Mouse (Mus musculus): ENCODE measurements around the gene Tmem164. TPM values are rescaled to one million over a fixed set of nuclear protein-coding genes. Genes with fewer than 3 reads are reported as not detected.
A peak's percentile ranks its signal among the peaks of the same experiment; 100 is the strongest.

Gene Tmem164
- polyA plus RNA-seq, 1 experiment from 2014 or later = 29.9 TPM

DNA sequence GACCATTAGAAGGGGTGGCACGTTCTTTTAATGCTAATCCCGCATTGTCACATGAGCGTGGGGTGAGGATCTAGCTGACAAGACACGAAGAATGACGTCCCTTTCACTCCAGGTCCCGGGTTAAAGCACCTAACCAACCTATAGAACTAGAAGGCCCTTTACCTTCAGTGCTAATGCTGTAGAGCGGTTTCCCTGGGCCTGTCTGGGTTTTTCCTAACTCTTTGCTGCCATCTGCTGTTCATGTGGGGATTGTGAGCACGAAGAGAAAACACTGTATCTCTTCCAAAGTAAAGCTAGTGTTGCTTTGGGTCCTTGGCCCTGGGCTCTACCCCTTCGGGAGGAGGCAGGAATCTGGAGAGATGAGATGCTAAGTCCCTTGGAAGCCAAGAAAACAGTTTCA is 127.2 kb downstream of the Tmem164 start:
- H3K4me2 ChIP-seq (replicated peaks; ENCODE audit: low read depth) = no peak overlapping the region
- no peak overlapping the region for H3K27ac ChIP-seq (replicated peaks)
- H3K27me3 ChIP-seq (ENCODE audit: control insufficient read depth, insufficient read depth, low read length) = no peaks in the 10 kb centered on the region
- ATAC-seq (ENCODE audit: low FRiP score, low TSS enrichment) (0 out of 2 replicates have a peak, but pooled peaks have one; percentile 24), DNase-seq (ENCODE audit: low spot score) (peak; percentile 41)
- no peaks in the 10 kb centered on the region for H3K36me3 ChIP-seq (ENCODE audit: control insufficient read depth, insufficient read depth, low read length)
- no peak overlapping the region for H3K4me3 ChIP-seq (ENCODE audit: low read depth, low read length)
- 40% methylated on average over 9 of the region's 9 CpGs for WGBS
- no peak overlapping the region for H3K9ac ChIP-seq (ENCODE audit: low read length)
- H3K4me1 ChIP-seq (replicated peaks; ENCODE audit: control insufficient read depth, insufficient read depth) = no peaks in the 10 kb centered on the region
- TF ChIP-seq EP300 (optimal IDR thresholded peaks at IDR 0.05) (no peak), CTCF (IDR thresholded peaks at IDR 0.05; ENCODE audit: low read depth) (peak; percentile 78)
- H3K9me3 ChIP-seq (ENCODE audit: control insufficient read depth, low read length) = no peaks in the 10 kb centered on the region

DNA sequence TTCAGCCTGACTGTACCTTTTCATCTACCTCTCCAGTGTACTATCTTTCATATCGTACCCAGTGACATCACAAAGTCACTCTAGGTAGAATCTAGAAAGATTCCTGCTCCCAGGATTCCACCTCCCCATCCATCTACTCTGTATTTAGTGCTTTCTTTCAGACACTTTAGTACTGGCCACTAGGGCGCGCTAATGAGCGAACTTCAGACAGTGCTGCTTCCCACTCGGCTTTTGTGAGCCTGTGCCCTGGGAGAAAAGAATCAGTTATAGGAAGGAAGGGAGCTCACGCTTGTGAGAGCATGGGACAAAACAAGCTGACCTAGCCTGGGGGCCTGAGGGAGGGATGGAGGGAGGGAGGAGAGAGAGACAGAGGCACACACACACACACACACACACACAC is 131.9 kb downstream of the Tmem164 start:
- peak; percentile 53 for DNase-seq (ENCODE audit: low spot score)
- ATAC-seq (ENCODE audit: low FRiP score, low TSS enrichment) = 0 out of 2 replicates have a peak, but pooled peaks have one; percentile 51

DNA sequence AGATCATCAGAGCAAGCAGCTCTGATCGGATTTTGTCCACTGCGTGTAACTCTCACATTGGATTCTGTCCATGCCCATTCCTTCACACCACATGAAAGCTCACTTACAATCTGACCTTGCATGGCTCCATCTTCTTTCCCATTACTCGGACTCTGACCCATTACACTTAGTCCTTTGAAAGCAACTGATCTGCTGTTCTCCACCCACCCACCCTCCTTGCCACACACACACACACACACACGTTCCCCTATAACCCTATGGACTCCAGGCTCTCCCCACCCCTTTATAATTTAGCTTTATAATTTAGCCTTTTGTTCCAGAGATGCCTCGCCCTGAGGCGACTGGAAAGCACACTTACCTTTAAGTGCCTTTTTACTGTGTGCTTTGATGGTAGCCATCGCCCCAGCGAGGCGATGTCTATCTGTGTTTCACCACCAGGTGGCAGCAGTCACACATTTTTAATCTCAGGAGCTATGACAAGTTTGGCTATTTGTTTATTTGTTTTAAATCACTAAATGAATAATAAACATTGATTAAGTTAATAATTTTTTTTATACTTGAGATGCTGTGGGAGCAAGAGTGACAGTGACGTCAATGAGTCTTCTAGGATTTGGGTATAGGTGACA is 137.0 kb downstream of the Tmem164 start:
- DNase-seq (ENCODE audit: low spot score) (peak; percentile 30), ATAC-seq (ENCODE audit: low FRiP score, low TSS enrichment) (no peak)
- no peaks in the 10 kb centered on the region for H3K36me3 ChIP-seq (ENCODE audit: control insufficient read depth, insufficient read depth, low read length)
- WGBS = 42% methylated on average over 10 of the region's 10 CpGs
- no peaks in the 10 kb centered on the region; the same call in 1 of the 2 replicates for H3K27me3 ChIP-seq (ENCODE audit: control insufficient read depth, insufficient read depth, low read length)
- TF ChIP-seq CTCF (IDR thresholded peaks at IDR 0.05; ENCODE audit: low read depth) (peak; percentile 76), EP300 (optimal IDR thresholded peaks at IDR 0.05) (no peak)
- H3K9ac ChIP-seq (ENCODE audit: low read length) = no peak overlapping the region
- H3K4me3 ChIP-seq (ENCODE audit: low read depth, low read length) = no peak overlapping the region
- H3K9me3 ChIP-seq (ENCODE audit: control insufficient read depth, low read length) = no peaks in the 10 kb centered on the region
- H3K4me2 ChIP-seq (replicated peaks; ENCODE audit: low read depth) = no peak overlapping the region
- no peak overlapping the region for H3K27ac ChIP-seq (replicated peaks)
- no peaks in the 10 kb centered on the region for H3K4me1 ChIP-seq (replicated peaks; ENCODE audit: control insufficient read depth, insufficient read depth)

More for the DNA sequence above, 131.9 kb downstream of the Tmem164 start:
- Histone ChIP-seq H3K9ac (ENCODE audit: low read length) (no peak overlapping the region), H3K9me3 (ENCODE audit: control insufficient read depth, low read length) (no peaks in the 10 kb centered on the region), H3K27ac (replicated peaks) (no peak overlapping the region), H3K36me3 (ENCODE audit: control insufficient read depth, insufficient read depth, low read length) (no peaks in the 10 kb centered on the region), H3K27me3 (ENCODE audit: control insufficient read depth, insufficient read depth, low read length) (no peaks in the 10 kb centered on the region), H3K4me2 (replicated peaks; ENCODE audit: low read depth) (no peak overlapping the region), H3K4me1 (replicated peaks; ENCODE audit: control insufficient read depth, insufficient read depth) (no peaks in the 10 kb centered on the region), H3K4me3 (ENCODE audit: low read depth, low read length) (no peak overlapping the region)
- WGBS = 23% methylated on average over 6 of the region's 6 CpGs
- TF ChIP-seq CTCF (IDR thresholded peaks at IDR 0.05; ENCODE audit: low read depth) (peak; percentile 75), EP300 (optimal IDR thresholded peaks at IDR 0.05) (no peak)

DNA sequence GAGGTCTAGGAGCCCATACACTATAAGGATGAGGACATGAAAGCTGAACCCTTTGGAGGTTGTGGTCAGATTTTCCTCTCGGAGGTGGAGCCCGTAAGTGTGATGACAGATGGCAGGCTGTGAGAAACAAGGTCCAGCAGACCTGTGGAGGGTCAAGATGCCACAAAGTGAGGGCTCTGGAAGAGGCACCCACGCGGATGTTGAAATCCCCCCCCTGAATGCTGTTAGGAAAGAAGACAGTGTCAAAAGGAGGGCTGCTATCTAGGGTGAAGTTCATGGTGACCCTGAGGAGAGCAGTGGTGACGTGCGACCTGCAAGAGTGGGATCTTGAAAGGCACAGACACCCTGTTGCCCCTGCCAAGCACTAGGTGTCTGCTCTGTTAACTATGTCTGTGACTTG is 140.0 kb downstream of the Tmem164 start:
- DNase-seq (ENCODE audit: low spot score) (no peak), ATAC-seq (ENCODE audit: low FRiP score, low TSS enrichment) (no peak)
- no peaks in the 10 kb centered on the region; the same call in 1 of the 2 replicates for H3K27me3 ChIP-seq (ENCODE audit: control insufficient read depth, insufficient read depth, low read length)
- no peaks in the 10 kb centered on the region for H3K9me3 ChIP-seq (ENCODE audit: control insufficient read depth, low read length)
- H3K9ac ChIP-seq (ENCODE audit: low read length) = no peak overlapping the region
- H3K27ac ChIP-seq (replicated peaks) = no peak overlapping the region
- H3K4me1 ChIP-seq (replicated peaks; ENCODE audit: control insufficient read depth, insufficient read depth) = no peaks in the 10 kb centered on the region
- H3K4me2 ChIP-seq (replicated peaks; ENCODE audit: low read depth) = no peak overlapping the region
- H3K4me3 ChIP-seq (ENCODE audit: low read depth, low read length) = no peak overlapping the region
- no peaks in the 10 kb centered on the region for H3K36me3 ChIP-seq (ENCODE audit: control insufficient read depth, insufficient read depth, low read length)
- WGBS = 79% methylated on average over 6 of the region's 6 CpGs
- TF ChIP-seq CTCF (IDR thresholded peaks at IDR 0.05; ENCODE audit: low read depth) (no peak), EP300 (optimal IDR thresholded peaks at IDR 0.05) (no peak)

DNA sequence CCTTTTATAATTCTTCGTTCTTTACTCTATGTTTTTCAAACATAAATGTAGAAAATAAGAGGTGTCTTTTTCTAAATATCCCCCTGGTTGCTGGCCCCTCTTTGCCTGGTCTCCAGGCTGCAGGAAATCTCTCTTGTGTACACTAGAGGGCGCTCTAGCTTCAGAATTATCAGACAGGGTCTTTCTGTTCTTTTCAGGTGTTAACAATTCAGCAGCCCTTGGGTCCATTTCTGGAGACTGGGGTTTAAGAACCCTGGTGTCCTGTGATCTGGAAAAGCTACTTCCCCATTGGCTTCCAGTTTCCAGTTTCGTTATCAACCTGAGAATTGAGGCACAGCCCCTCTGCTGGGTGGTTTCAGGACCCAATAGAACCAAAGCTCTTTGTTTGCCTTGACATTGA is 140.6 kb downstream of the Tmem164 start:
- H3K4me1 ChIP-seq (replicated peaks; ENCODE audit: control insufficient read depth, insufficient read depth) = no peaks in the 10 kb centered on the region
- H3K9me3 ChIP-seq (ENCODE audit: control insufficient read depth, low read length) = no peaks in the 10 kb centered on the region
- WGBS = 34% methylated on average over 3 of the region's 3 CpGs
- H3K4me2 ChIP-seq (replicated peaks; ENCODE audit: low read depth) = no peak overlapping the region
- TF ChIP-seq EP300 (optimal IDR thresholded peaks at IDR 0.05) = no peak
- peak; percentile 72 for TF ChIP-seq CTCF (IDR thresholded peaks at IDR 0.05; ENCODE audit: low read depth)
- no peaks in the 10 kb centered on the region for H3K36me3 ChIP-seq (ENCODE audit: control insufficient read depth, insufficient read depth, low read length)
- no peak overlapping the region for H3K27ac ChIP-seq (replicated peaks)
- H3K27me3 ChIP-seq (ENCODE audit: control insufficient read depth, insufficient read depth, low read length) = no peaks in the 10 kb centered on the region; the same call in 1 of the 2 replicates
- no peak overlapping the region for H3K4me3 ChIP-seq (ENCODE audit: low read depth, low read length)
- ATAC-seq (ENCODE audit: low FRiP score, low TSS enrichment) (no peak), DNase-seq (ENCODE audit: low spot score) (no peak)
- H3K9ac ChIP-seq (ENCODE audit: low read length) = no peak overlapping the region

DNA sequence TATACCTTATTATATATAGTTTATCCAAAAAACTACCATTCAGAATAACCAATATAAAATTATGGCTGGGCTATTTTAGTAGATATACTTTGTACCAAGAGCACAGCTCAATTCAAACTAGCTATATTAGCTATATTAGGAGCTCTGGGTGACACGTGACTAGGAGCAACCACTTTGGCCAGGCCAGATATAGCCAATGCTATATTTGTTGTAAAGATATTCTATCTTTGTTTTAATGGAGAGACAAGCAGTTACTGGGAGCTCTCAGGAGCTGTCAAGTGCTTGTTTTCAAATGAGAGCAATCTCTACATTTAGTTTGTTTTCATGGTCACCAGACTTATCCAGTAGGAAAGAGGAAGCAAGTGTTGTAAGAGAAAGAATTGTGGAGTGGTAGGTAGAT is 144.1 kb downstream of the Tmem164 start:
- TF ChIP-seq EP300 (optimal IDR thresholded peaks at IDR 0.05) (no peak), CTCF (IDR thresholded peaks at IDR 0.05; ENCODE audit: low read depth) (no peak)
- Histone ChIP-seq H3K27me3 (ENCODE audit: control insufficient read depth, insufficient read depth, low read length) (no peaks in the 10 kb centered on the region), H3K36me3 (ENCODE audit: control insufficient read depth, insufficient read depth, low read length) (no peaks in the 10 kb centered on the region), H3K4me1 (replicated peaks; ENCODE audit: control insufficient read depth, insufficient read depth) (no peaks in the 10 kb centered on the region), H3K9me3 (ENCODE audit: control insufficient read depth, low read length) (no peaks in the 10 kb centered on the region), H3K4me3 (ENCODE audit: low read depth, low read length) (no peak overlapping the region), H3K27ac (replicated peaks) (no peak overlapping the region), H3K9ac (ENCODE audit: low read length) (no peak overlapping the region), H3K4me2 (replicated peaks; ENCODE audit: low read depth) (no peak overlapping the region)
- no peak for ATAC-seq (ENCODE audit: low FRiP score, low TSS enrichment)
- WGBS = 78% methylated on average over 1 of the region's 1 CpGs
- DNase-seq (ENCODE audit: low spot score) = no peak

Measured in stomach, postnatal 0 days (tissue).